Mouse (Mus musculus): ENCODE data around the gene Olfr736. TPM values are rescaled to one million over a fixed set of nuclear protein-coding genes. Genes with fewer than 3 reads are reported as not detected.

The Olfr736 gene
- not detected for total RNA-seq (2023)

GRCm38 (mm10) chr14:50380863-50381262 is at the start of gene Olfr736:
Gene Olfr736, plus strand, starts transcription at chr14:50381163.

GRCm38 (mm10) chr14:50348796-50349195 is 32.2 kb upstream of the Olfr736 start, which contains the start of gene Olfr735:
Gene Olfr735, minus strand, starts transcription at chr14:50348872.

GRCm38 (mm10) chr14:50357593-50357992 is 23.4 kb upstream of the Olfr736 start, which contains the start of gene Tlr11:
Gene Tlr11, plus strand, starts transcription at chr14:50357914.

GRCm38 (mm10) chr14:50407268-50407667 is 26.3 kb downstream of the Olfr736 start, which contains the start of gene Olfr738:
Gene Olfr738, plus strand, starts transcription at chr14:50407568.

GRCm38 (mm10) chr14:50418326-50418725 is 37.4 kb downstream of the Olfr736 start, which contains the start of gene Olfr739:
Gene Olfr739, plus strand, starts transcription at chr14:50418626.

Other genes with a start within 250 kb of the Olfr736 start
- gene Olfr728, start 238.5 kb upstream of the Olfr736 start, total RNA-seq (2023), result not detected
- gene Olfr729, start 228.3 kb upstream of the Olfr736 start, total RNA-seq (2023), result not detected
- not detected for gene Olfr730, start 193.0 kb upstream of the Olfr736 start, total RNA-seq (2023)
- gene Olfr731, start 139.3 kb upstream of the Olfr736 start, total RNA-seq (2023), result not detected
- not detected for gene Olfr732, start 97.0 kb upstream of the Olfr736 start, total RNA-seq (2023)
- not detected for gene Olfr733, start 79.6 kb upstream of the Olfr736 start, total RNA-seq (2023)
- not detected for gene Olfr734, start 54.4 kb upstream of the Olfr736 start, total RNA-seq (2023)
- not detected for gene Olfr735, start 32.3 kb upstream of the Olfr736 start, total RNA-seq (2023)
- gene Tlr11, start 23.2 kb upstream of the Olfr736 start, total RNA-seq (2023), result under 1 TPM in 1 of 2 experiments, not detected in 1; 0.29 TPM
- gene Olfr738, start 26.4 kb downstream of the Olfr736 start, total RNA-seq (2023), result not detected
- gene Olfr739, start 37.5 kb downstream of the Olfr736 start, total RNA-seq (2023), result not detected
- not detected for gene Olfr740, start 64.4 kb downstream of the Olfr736 start, total RNA-seq (2023)
- gene Olfr741, start 91.6 kb downstream of the Olfr736 start, total RNA-seq (2023), result not detected
- gene Olfr742, start 122.4 kb downstream of the Olfr736 start, total RNA-seq (2023), result not detected
- not detected for gene Olfr743, start 140.7 kb downstream of the Olfr736 start, total RNA-seq (2023)
- not detected for gene Olfr744, start 233.7 kb downstream of the Olfr736 start, total RNA-seq (2023)